Mouse (Mus musculus) layer of hippocampus, adult 9-11 months (tissue): Measurements from ENCODE around the gene 4933430I17Rik.
A peak's percentile ranks its signal among the peaks of the same experiment; 100 is the strongest.

Source experiments
- DNase-seq: peaks from one replicate; pipeline ENCODE4 v3.0.0; 2022

4933430I17Rik gene

GRCm38 (mm10) chr4:62505991-62506390, 19.2 kb upstream of the 4933430I17Rik start:
- DNase-seq = no peak

DNA sequence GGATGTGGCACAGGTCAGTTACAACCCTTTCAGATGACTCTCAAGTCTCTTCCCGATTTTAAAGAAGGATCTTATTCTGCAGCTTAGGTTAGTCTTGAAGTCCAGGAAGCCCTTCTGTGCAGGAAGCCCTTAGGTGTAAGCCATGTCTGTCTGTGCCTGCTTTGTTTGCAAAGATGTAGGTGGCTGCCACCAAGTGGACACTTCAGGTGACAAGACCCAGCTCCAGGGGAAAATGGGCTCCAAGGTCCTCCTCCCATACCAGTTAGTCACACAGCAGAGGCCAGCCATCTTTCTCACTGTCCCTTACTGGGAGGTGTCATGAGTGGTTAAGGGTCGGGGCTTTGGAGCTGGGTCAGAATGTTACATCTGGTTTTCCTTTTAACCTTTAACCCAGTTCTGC, 18.4 kb upstream of the 4933430I17Rik start:
- no peak for DNase-seq

DNA sequence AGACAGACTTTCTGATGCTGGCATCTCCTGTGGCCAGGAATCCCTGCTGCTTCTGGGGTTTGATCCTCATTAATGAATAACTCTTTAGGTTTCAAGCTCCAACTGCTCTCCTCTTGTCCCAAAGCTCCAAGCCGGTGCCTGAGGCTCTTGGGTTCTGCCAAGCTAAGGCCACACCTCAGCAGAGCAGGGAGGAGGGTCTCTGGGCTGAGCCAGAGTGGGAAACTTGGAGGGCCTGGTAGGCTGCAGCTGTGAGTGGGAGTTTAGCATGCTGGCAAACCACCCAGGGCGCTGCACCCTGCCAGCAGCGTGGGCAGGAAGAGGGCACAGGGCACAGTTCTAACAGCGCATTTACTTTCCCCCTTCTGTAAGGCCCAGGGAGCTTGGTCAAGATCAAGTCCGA, 16.3 kb upstream of the 4933430I17Rik start:
- no peak for DNase-seq

DNA sequence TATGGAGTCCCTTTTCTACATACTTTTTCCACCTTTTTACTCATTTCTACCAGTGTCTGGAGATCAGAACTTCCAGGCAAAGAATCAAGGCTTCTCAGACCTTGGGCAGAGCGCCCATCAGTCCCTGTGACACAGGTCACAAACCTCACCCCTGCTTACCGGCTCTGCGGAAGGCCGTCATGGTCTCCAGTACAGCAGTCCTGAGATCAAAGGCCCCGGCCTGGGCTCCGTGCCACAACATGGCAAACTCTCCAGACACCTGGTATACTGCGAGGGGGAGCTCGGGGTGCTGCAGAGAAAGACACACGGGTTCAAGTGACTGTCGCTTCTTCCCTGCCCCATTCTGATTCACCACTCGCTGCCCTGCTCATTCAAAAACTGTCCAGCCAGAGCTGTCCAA, 15.2 kb upstream of the 4933430I17Rik start:
- DNase-seq = no peak

- no peak for DNase-seq
Measured at GRCm38 (mm10) chr4:62513998-62514506, 11.1 kb upstream of the 4933430I17Rik start.

GRCm38 (mm10) chr4:62514995-62515394, 10.2 kb upstream of the 4933430I17Rik start:
- no peak for DNase-seq

DNA sequence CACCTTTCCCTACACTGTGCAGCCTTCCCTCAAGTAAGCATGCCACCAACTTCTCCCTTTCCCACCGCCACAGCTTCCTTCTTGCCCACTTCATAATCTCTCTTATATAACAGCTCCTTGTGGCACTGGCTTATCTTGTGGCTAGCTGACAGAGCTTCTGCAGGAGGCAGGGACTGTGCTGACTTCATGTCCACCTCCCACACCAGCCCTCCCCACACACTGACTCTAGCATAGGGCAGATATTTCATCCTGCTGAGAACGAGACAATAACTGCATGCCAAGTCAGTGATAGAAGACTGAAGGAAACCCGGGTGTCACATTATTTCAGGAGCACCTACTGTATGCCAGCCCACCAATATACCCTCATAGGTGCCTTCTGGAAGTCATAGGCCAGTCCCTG, 9.7 kb upstream of the 4933430I17Rik start:
- no peak for DNase-seq

- no peak for DNase-seq
Measured at GRCm38 (mm10) chr4:62516079-62516478, 9.1 kb upstream of the 4933430I17Rik start.

DNA sequence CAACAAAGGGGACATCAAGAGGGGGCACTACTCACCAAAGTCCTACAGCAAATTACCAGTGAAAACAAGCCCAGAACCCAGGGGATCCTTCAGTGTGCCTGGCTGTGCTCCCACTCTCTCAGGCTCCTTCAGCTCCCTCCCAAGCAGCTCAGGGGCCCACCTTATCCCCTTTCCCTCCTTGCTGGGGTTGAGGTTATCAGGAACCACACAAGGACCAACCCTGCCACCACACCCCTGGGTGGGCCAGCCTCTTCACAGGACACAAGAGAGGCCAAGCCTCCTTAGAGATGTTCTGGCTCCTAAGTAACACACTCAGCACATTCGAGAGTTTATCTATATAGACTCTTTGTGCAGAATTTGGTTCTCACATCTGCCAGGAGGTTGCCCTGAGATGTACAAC, 8.6 kb upstream of the 4933430I17Rik start:
- DNase-seq = no peak

GRCm38 (mm10) chr4:62517046-62517445, 8.1 kb upstream of the 4933430I17Rik start:
- DNase-seq = no peak

- DNase-seq = no peak
Measured at GRCm38 (mm10) chr4:62517538-62518415, 7.4 kb upstream of the 4933430I17Rik start.

DNA sequence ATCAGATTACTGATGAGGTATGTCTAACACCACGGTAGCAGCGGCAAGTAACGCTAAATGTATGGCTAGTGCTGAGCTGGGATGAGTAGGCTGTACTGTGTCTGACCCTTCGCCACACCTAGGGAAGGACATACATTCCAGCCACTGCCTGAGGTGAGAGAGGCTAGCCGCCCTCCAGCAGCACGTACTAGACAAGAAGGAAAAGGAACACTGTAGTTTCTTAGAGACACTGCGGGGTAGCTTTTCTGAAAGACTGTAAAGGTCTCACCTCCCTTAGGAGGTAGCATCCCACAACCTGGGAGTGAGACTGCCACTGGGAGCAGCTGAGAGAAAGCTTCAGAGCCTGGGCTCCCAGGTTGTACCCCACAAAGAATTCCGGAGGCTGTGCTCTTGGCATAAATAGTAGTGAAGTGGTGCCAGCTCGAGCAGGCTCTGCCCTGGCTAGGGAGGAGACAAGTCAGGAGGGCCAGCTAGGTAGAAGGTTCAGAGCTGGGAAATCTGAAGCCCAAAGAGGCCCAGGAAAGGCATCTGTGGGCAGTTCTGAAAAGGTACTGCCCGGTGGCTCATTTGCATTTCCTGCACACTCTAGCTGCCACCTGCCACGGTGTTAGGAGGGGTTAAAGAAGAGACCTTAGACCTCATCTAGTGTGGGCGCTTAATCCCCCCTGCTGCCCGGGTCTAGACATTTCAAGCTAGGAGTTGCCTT, 6.6 kb upstream of the 4933430I17Rik start:
- DNase-seq = no peak

DNA sequence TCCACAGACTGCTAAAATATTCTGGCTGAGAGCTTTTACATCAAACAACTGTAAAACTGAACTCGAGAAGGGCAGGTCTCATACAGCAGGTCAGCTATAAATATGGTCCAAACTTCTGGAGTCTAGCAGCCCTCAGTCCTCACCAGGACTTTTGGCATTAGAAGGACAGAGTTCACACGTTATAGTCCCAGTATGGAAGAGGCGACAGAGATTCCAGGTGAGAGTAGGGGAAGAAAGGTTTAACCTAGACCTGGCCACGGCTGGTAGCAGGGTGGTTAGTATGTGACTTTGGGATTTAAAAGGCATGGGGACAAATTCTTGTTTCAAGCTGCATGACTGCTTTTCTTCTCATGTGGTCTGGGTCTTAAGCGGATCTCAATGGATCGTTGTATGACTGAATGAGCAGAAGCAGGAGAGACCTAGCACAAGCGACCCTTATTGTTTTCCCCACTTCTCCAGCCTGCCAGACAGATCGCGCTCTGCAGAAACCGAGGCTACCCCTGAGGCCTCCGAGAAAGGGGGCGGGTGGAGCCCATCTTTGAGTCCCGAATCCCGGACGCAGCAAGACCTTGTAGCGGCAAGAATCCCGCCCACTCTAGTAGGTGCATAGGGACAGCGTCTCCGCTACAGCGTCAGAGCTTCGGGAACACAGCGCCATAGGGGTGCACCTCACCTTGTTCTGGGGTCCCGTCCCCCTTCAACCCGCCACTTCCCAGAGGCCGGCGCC, 5.9 kb upstream of the 4933430I17Rik start:
- DNase-seq = peak; percentile 48

- peak; percentile 73 for DNase-seq
Measured at GRCm38 (mm10) chr4:62519849-62520233, 5.3 kb upstream of the 4933430I17Rik start, which contains the start of gene Alad. Alad (minus strand) TSS chr4:62519918.

DNA sequence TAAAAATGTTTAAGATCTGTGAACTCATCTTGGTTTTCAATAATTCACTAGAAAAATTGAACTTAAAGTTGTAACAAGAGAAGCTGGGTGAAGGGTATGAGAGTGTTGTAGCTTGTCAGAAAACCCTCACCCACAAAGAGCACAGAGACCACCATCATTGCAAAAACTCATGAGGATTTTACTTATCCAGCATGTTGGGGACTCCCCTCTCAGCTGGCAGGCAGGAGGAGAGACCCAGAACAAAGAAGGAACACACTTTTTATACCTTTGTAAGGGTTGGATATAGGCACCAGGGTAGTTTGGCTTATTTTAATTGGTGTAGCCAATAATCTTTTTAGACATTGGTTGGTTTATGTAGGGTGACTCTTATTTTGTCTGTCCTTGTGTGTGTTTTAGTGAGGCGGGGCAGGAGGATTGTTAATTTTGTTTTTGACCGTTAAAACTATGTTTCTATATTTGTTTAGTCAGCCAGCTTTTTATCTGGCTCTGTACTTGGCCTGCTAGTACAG, 4.2 kb upstream of the 4933430I17Rik start:
- no peak for DNase-seq

GRCm38 (mm10) chr4:62525489-62525811, 281 bp downstream of the 4933430I17Rik start:
- no peak for DNase-seq

- no peak for DNase-seq
Measured at GRCm38 (mm10) chr4:62526256-62526655, 1.1 kb downstream of the 4933430I17Rik start.

DNA sequence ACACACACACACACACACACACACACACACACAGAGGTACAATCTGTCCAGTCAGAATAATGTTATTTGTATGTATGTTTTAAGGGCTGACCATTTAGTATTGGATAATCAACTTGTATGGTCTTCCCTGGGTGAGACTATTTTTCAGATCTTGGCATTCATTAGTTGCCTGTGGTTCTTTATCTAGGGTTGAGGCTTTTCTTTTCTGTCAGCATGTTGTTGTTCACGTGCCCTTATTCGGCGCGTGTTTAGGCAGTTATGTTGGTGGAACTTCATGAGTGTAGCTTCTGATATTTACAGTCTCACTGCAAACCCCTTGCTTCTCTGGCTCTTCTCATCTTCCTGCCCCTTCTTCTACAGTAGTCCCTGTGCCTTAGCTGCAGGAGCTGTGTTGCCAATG, 2.5 kb downstream of the 4933430I17Rik start:
- DNase-seq = no peak

DNA sequence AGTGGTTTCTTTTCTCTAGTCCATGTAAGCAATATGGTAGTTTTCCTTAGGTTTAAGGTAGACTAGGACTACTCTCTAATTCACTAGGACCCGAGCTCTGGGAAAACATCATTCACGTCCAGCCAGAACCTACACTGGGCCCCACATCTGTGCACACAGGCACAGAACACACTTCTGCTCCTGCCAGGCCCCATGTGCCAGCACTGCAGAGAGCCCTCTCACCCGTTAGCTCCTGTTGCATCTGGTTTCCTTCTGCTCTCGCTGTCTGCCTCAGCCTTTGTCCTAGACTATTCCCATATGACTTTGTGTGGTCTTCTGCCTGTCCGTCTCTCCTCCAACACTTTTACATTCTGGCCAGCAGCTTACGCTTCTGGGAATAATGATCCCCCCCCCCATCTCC, 8.6 kb downstream of the 4933430I17Rik start:
- no peak for DNase-seq

DNA sequence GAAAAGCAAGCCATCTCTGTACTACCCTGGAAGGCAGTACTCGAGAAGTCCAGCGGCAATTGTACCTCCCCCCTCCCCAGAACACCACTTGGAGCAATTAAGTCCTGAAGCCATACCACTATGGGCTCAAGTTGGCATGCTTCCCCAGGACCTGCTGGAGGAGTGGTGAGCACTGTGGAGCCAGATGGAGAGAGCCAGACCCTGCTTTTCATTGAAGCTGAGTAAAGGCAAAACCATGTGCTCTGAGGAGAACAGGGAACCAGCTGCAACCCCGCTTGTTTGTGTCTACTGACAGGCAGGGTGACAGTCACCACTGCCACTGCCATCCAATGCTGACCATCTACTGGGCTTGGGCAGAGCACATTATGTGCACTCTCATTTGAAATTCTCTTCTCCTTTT, 16.6 kb downstream of the 4933430I17Rik start:
- DNase-seq = no peak

DNA sequence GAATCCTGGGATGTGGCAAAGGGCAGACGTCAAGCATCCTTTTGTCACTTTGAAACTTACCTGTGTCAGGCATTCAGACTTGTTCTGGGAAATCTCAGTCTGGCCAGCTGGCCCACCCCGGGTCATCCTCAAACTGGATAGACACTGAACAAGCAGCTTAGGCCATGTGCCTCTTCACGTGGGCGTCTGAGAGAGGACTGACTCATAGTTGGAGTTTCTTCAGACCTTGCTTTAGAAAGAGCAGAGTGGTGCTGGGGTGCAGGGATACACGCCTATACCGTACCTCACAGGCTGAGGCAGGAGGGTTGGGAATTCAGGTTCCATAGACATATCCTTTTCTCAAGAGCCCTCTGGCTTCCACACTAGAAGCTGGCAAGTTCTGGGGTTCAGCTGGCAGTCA, 18.6 kb downstream of the 4933430I17Rik start:
- no peak for DNase-seq

- DNase-seq = no peak
Measured at GRCm38 (mm10) chr4:62544801-62545200, 19.6 kb downstream of the 4933430I17Rik start.

DNA sequence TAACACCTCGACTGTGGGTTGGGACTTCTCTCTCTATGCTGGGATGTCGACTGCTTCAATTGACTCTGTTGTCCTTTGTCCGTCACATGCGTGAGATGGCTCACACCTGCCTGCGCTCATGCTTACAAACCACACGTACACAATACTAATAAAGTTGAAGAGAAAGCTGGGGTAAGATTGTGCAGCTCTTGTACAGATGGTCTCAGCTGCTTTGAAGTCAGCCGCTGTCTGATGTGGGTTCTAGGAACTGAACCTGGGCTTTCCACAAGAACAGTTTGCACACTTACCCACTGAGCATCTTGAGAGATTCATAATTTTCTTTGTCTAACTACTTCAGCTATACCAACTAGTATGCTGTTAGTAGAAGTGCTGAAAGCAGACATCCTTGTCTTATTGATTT, 26.8 kb downstream of the 4933430I17Rik start:
- no peak for DNase-seq
